Mouse (Mus musculus): Measurements from ENCODE around the gene Htra3. TPM values are rescaled to one million over a fixed set of nuclear protein-coding genes. Genes with fewer than 3 reads are reported as not detected.

The Htra3 gene
- polyA plus RNA-seq, 1 experiment from 2014 or later = 40.5 TPM

- 42% methylated on average over 13 of the region's 13 CpGs for WGBS
- Histone ChIP-seq H3K27ac (ENCODE audit: low read length) (no peak overlapping the region), H3K9ac (replicated peaks; ENCODE audit: low read depth) (no peak overlapping the region), H3K4me1 (ENCODE audit: insufficient read depth, low read depth, low read length) (no peaks in the 10 kb centered on the region), H3K36me3 (ENCODE audit: insufficient read depth, low read length) (peaks cover 8% of the 10 kb centered on the region), H3K4me2 (replicated peaks; ENCODE audit: low read depth, low read length) (no peak overlapping the region), H3K9me3 (ENCODE audit: low read length) (no peaks in the 10 kb centered on the region), H3K27me3 (replicated peaks; ENCODE audit: insufficient read depth, low read length) (no peaks in the 10 kb centered on the region), H3K4me3 (ENCODE audit: low read depth, low read length) (no peak overlapping the region)
- peak; percentile 95 for TF ChIP-seq CTCF (IDR thresholded peaks at IDR 0.05)
- no peak for TF ChIP-seq EP300 (IDR thresholded peaks at IDR 0.05)
- peak; percentile 90 for DNase-seq (ENCODE audit: low spot score)
- ATAC-seq = peak; percentile 83
These were observed 34.2 kb upstream of the Htra3 start for GRCm38 (mm10) chr5:35713649-35714354.

GRCm38 (mm10) chr5:35712517-35712916, 32.9 kb upstream of the Htra3 start:
- no peak for ATAC-seq
- DNase-seq (ENCODE audit: low spot score) = no peak
- WGBS = 51% methylated on average over 5 of the region's 5 CpGs
- H3K27me3 ChIP-seq (replicated peaks; ENCODE audit: insufficient read depth, low read length) = no peaks in the 10 kb centered on the region
- TF ChIP-seq EP300 (IDR thresholded peaks at IDR 0.05) (no peak), CTCF (IDR thresholded peaks at IDR 0.05) (no peak)
- H3K9ac ChIP-seq (replicated peaks; ENCODE audit: low read depth) = no peak overlapping the region
- H3K4me1 ChIP-seq (ENCODE audit: insufficient read depth, low read depth, low read length) = no peaks in the 10 kb centered on the region
- no peak overlapping the region for H3K27ac ChIP-seq (ENCODE audit: low read length)
- no peaks in the 10 kb centered on the region for H3K9me3 ChIP-seq (ENCODE audit: low read length)
- no peak overlapping the region for H3K4me2 ChIP-seq (replicated peaks; ENCODE audit: low read depth, low read length)
- H3K36me3 ChIP-seq (ENCODE audit: insufficient read depth, low read length) = no peaks in the 10 kb centered on the region; the same call in none of the 2 replicates
- H3K4me3 ChIP-seq (ENCODE audit: low read depth, low read length) = no peak overlapping the region

- ATAC-seq (no peak), DNase-seq (ENCODE audit: low spot score) (no peak)
- no peaks in the 10 kb centered on the region for H3K9me3 ChIP-seq (ENCODE audit: low read length)
- H3K4me1 ChIP-seq (ENCODE audit: insufficient read depth, low read depth, low read length) = no peaks in the 10 kb centered on the region
- no peaks in the 10 kb centered on the region; the same call in none of the 2 replicates for H3K36me3 ChIP-seq (ENCODE audit: insufficient read depth, low read length)
- TF ChIP-seq EP300 (IDR thresholded peaks at IDR 0.05) (no peak), CTCF (IDR thresholded peaks at IDR 0.05) (no peak)
- H3K4me3 ChIP-seq (ENCODE audit: low read depth, low read length) = no peak overlapping the region
- H3K27me3 ChIP-seq (replicated peaks; ENCODE audit: insufficient read depth, low read length) = no peaks in the 10 kb centered on the region
- no peak overlapping the region for H3K27ac ChIP-seq (ENCODE audit: low read length)
- 65% methylated on average over 3 of the region's 3 CpGs for WGBS
- no peak overlapping the region for H3K4me2 ChIP-seq (replicated peaks; ENCODE audit: low read depth, low read length)
- H3K9ac ChIP-seq (replicated peaks; ENCODE audit: low read depth) = no peak overlapping the region
These were observed 31.3 kb upstream of the Htra3 start for GRCm38 (mm10) chr5:35710931-35711330.

GRCm38 (mm10) chr5:35710481-35710880, 30.9 kb upstream of the Htra3 start:
- ATAC-seq = peak; percentile 8; the same call in 1 of the 2 replicates
- Histone ChIP-seq H3K27ac (ENCODE audit: low read length) (no peak overlapping the region), H3K27me3 (replicated peaks; ENCODE audit: insufficient read depth, low read length) (no peaks in the 10 kb centered on the region), H3K4me1 (ENCODE audit: insufficient read depth, low read depth, low read length) (no peaks in the 10 kb centered on the region), H3K36me3 (ENCODE audit: insufficient read depth, low read length) (no peaks in the 10 kb centered on the region; the same call in none of the 2 replicates), H3K4me2 (replicated peaks; ENCODE audit: low read depth, low read length) (no peak overlapping the region), H3K4me3 (ENCODE audit: low read depth, low read length) (no peak overlapping the region), H3K9me3 (ENCODE audit: low read length) (no peaks in the 10 kb centered on the region), H3K9ac (replicated peaks; ENCODE audit: low read depth) (no peak overlapping the region)
- no peak for TF ChIP-seq CTCF (IDR thresholded peaks at IDR 0.05)
- no peak for TF ChIP-seq EP300 (IDR thresholded peaks at IDR 0.05)
- no peak for DNase-seq (ENCODE audit: low spot score)
- 64% methylated on average over 3 of the region's 3 CpGs for WGBS

- no peak overlapping the region for H3K4me3 ChIP-seq (ENCODE audit: low read depth, low read length)
- 85% methylated on average over 3 of the region's 3 CpGs for whole genome bisulfite sequencing
- TF ChIP-seq CTCF (IDR thresholded peaks at IDR 0.05) (no peak), EP300 (IDR thresholded peaks at IDR 0.05) (no peak)
- H3K4me1 ChIP-seq (ENCODE audit: insufficient read depth, low read depth, low read length) = no peaks in the 10 kb centered on the region
- no peaks in the 10 kb centered on the region for H3K27me3 ChIP-seq (replicated peaks; ENCODE audit: insufficient read depth, low read length)
- no peak overlapping the region for H3K9ac ChIP-seq (replicated peaks; ENCODE audit: low read depth)
- no peak overlapping the region for H3K4me2 ChIP-seq (replicated peaks; ENCODE audit: low read depth, low read length)
- H3K36me3 ChIP-seq (ENCODE audit: insufficient read depth, low read length) = peaks cover 5% of the 10 kb centered on the region
- H3K9me3 ChIP-seq (ENCODE audit: low read length) = no peaks in the 10 kb centered on the region
- no peak for ATAC-seq
- DNase-seq (ENCODE audit: low spot score) = no peak
- no peak overlapping the region for H3K27ac ChIP-seq (ENCODE audit: low read length)
These were observed 25.8 kb upstream of the Htra3 start for GRCm38 (mm10) chr5:35705411-35705810.

GRCm38 (mm10) chr5:35703814-35704213, 24.2 kb upstream of the Htra3 start:
- ATAC-seq = no peak
- H3K36me3 ChIP-seq (ENCODE audit: insufficient read depth, low read length) = peaks cover 5% of the 10 kb centered on the region; the same call in 1 of the 2 replicates
- H3K4me2 ChIP-seq (replicated peaks; ENCODE audit: low read depth, low read length) = no peak overlapping the region
- H3K9me3 ChIP-seq (ENCODE audit: low read length) = no peaks in the 10 kb centered on the region
- no peaks in the 10 kb centered on the region for H3K4me1 ChIP-seq (ENCODE audit: insufficient read depth, low read depth, low read length)
- 92% methylated on average over 4 of the region's 4 CpGs for whole genome bisulfite sequencing
- H3K9ac ChIP-seq (replicated peaks; ENCODE audit: low read depth) = no peak overlapping the region
- no peak overlapping the region for H3K4me3 ChIP-seq (ENCODE audit: low read depth, low read length)
- no peak for DNase-seq (ENCODE audit: low spot score)
- no peak overlapping the region for H3K27ac ChIP-seq (ENCODE audit: low read length)
- no peaks in the 10 kb centered on the region for H3K27me3 ChIP-seq (replicated peaks; ENCODE audit: insufficient read depth, low read length)
- TF ChIP-seq EP300 (IDR thresholded peaks at IDR 0.05) = no peak
- no peak for TF ChIP-seq CTCF (IDR thresholded peaks at IDR 0.05)

Data from lung, postnatal 0 days (tissue).